Mouse (Mus musculus): ENCODE data around the gene Pced1b. TPM values are rescaled to one million over a fixed set of nuclear protein-coding genes. Genes with fewer than 3 reads are reported as not detected.

Gene Pced1b
- polyA plus RNA-seq, 1 experiment = 8.3 TPM

DNA sequence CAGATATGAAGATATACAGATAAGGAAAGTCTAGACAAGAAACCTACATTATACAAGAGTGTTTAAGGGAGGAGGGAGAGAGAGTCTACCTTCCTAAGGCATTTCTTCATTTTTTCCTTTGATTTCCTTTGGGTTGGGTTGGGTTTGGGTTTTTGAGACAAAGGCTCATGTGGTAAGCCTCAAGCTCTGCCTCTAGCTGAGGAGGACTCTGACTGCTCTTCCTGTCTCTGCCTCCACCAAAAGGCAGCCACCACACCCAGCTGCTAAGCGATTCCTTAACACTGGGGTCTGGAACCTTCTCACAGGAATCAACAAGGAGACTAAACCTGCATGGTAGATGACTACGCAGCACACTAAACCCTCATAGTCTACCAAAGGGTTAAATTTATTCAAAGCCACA is 143.9 kb downstream of the Pced1b start:
- H3K4me3 ChIP-seq (ENCODE audit: control insufficient read depth, low read depth, low read length) = no peak overlapping the region
- H3K36me3 ChIP-seq (ENCODE audit: control insufficient read depth, insufficient read depth, low read length) = no peaks in the 10 kb centered on the region
- TF ChIP-seq POLR2A (IDR thresholded peaks at IDR 0.05; ENCODE audit: control insufficient read depth, low read depth, low read length) (no peak), CTCF (IDR thresholded peaks at IDR 0.05; ENCODE audit: control insufficient read depth, insufficient read depth, insufficient replicate concordance, low read depth, low read length) (no peak)
- H3K27me3 ChIP-seq (ENCODE audit: control insufficient read depth, insufficient read depth, low read length) = no peaks in the 10 kb centered on the region
- no peak overlapping the region for H3K27ac ChIP-seq (ENCODE audit: control insufficient read depth, insufficient read depth, low read depth, low read length)
- H3K4me1 ChIP-seq (ENCODE audit: control insufficient read depth, insufficient read depth, low read length) = peaks cover 5% of the 10 kb centered on the region

GRCm38 (mm10) chr15:97391436-97391835 is 144.5 kb downstream of the Pced1b start:
- no peak overlapping the region for H3K27ac ChIP-seq (ENCODE audit: control insufficient read depth, insufficient read depth, low read depth, low read length)
- peaks cover 5% of the 10 kb centered on the region for H3K4me1 ChIP-seq (ENCODE audit: control insufficient read depth, insufficient read depth, low read length)
- no peaks in the 10 kb centered on the region for H3K27me3 ChIP-seq (ENCODE audit: control insufficient read depth, insufficient read depth, low read length)
- TF ChIP-seq POLR2A (IDR thresholded peaks at IDR 0.05; ENCODE audit: control insufficient read depth, low read depth, low read length) = no peak
- no peak for TF ChIP-seq CTCF (IDR thresholded peaks at IDR 0.05; ENCODE audit: control insufficient read depth, insufficient read depth, insufficient replicate concordance, low read depth, low read length)
- H3K4me3 ChIP-seq (ENCODE audit: control insufficient read depth, low read depth, low read length) = no peak overlapping the region
- H3K36me3 ChIP-seq (ENCODE audit: control insufficient read depth, insufficient read depth, low read length) = no peaks in the 10 kb centered on the region

- Histone ChIP-seq H3K27me3 (ENCODE audit: control insufficient read depth, insufficient read depth, low read length) (no peaks in the 10 kb centered on the region), H3K4me1 (ENCODE audit: control insufficient read depth, insufficient read depth, low read length) (peaks cover 5% of the 10 kb centered on the region), H3K27ac (ENCODE audit: control insufficient read depth, insufficient read depth, low read depth, low read length) (no peak overlapping the region), H3K36me3 (ENCODE audit: control insufficient read depth, insufficient read depth, low read length) (no peaks in the 10 kb centered on the region), H3K4me3 (ENCODE audit: control insufficient read depth, low read depth, low read length) (no peak overlapping the region)
- no peak for TF ChIP-seq CTCF (IDR thresholded peaks at IDR 0.05; ENCODE audit: control insufficient read depth, insufficient read depth, insufficient replicate concordance, low read depth, low read length)
- TF ChIP-seq POLR2A (IDR thresholded peaks at IDR 0.05; ENCODE audit: control insufficient read depth, low read depth, low read length) = no peak
Measured at GRCm38 (mm10) chr15:97394561-97394960, 147.7 kb downstream of the Pced1b start.

DNA sequence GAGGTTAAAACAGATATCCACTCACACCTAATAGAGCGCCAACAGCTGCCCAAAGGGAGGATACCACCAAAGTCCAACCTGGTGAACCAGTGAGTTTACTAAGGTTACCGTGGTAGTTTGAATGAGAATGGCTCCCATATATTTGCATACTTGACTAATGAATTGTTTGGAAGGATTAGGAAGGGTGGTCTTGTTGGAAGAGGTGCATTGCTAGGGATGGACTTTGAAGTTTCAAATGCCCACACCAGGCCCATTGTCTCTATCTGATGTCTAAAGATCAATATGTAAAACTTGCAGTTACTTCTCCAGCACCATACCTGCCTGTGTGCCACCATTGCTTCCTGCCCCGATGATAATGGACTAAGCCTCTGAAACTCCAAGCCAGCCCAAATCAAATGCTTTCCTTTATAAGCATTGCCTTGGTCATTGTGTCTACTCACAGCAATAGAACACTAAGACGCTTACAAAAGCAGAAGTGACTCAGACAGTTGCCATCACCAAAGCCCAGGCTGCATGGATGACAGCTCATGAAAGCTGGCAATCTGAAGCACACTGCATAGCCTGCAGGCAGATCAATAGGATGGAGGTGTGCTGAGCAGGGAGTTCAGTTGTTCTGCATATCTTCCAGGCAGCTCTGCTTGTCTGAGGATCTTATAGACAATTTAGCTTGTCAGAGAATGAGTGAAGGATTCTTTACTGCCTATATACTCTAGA is 149.8 kb downstream of the Pced1b start:
- Histone ChIP-seq H3K4me3 (ENCODE audit: control insufficient read depth, low read depth, low read length) (no peak overlapping the region), H3K4me1 (ENCODE audit: control insufficient read depth, insufficient read depth, low read length) (peaks cover 5% of the 10 kb centered on the region), H3K27ac (ENCODE audit: control insufficient read depth, insufficient read depth, low read depth, low read length) (no peak overlapping the region), H3K27me3 (ENCODE audit: control insufficient read depth, insufficient read depth, low read length) (no peaks in the 10 kb centered on the region), H3K36me3 (ENCODE audit: control insufficient read depth, insufficient read depth, low read length) (no peaks in the 10 kb centered on the region)
- TF ChIP-seq POLR2A (IDR thresholded peaks at IDR 0.05; ENCODE audit: control insufficient read depth, low read depth, low read length) (no peak), CTCF (IDR thresholded peaks at IDR 0.05; ENCODE audit: control insufficient read depth, insufficient read depth, insufficient replicate concordance, low read depth, low read length) (no peak)

DNA sequence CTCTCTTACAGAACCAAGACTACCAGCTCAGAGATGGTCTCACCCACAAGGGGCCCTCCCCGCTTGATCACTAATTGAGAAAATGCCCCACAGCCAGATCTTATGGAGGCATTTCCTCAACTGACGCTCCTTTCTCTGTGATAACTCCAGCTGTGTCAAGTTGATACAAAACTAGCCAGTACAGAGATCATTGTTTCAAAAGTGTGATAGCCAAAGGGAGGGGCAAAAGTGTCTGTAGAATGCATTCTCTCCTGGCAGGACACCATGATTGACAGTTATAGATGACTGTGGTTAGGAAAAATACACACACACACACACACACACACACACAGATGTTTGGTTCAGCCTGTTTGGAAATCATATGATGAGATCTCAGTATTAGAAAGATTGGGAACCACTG is 150.9 kb downstream of the Pced1b start:
- Histone ChIP-seq H3K27ac (ENCODE audit: control insufficient read depth, insufficient read depth, low read depth, low read length) (no peak overlapping the region), H3K4me1 (ENCODE audit: control insufficient read depth, insufficient read depth, low read length) (peaks cover 5% of the 10 kb centered on the region), H3K27me3 (ENCODE audit: control insufficient read depth, insufficient read depth, low read length) (no peaks in the 10 kb centered on the region), H3K4me3 (ENCODE audit: control insufficient read depth, low read depth, low read length) (no peak overlapping the region), H3K36me3 (ENCODE audit: control insufficient read depth, insufficient read depth, low read length) (no peaks in the 10 kb centered on the region)
- TF ChIP-seq POLR2A (IDR thresholded peaks at IDR 0.05; ENCODE audit: control insufficient read depth, low read depth, low read length) (no peak), CTCF (IDR thresholded peaks at IDR 0.05; ENCODE audit: control insufficient read depth, insufficient read depth, insufficient replicate concordance, low read depth, low read length) (no peak)

DNA sequence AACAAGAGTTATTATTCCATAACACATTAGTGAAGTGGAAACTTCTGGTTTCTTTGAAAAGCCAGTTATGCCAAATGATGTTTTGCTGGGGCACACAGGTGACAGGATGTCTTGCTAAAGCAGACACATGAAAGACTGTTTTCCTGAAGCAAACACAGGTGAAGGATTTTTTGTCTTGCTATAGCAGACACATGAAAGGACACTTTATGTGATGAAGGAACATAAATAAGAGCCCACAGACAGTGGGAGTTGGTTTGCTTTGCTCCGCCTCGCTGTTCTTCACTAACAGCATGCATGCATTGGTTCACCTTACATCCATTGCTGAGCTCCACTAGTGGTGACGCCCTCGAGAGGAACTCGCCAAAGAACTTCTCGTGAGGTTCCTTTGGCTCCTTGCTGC is 154.0 kb downstream of the Pced1b start:
- Histone ChIP-seq H3K27ac (ENCODE audit: control insufficient read depth, insufficient read depth, low read depth, low read length) (no peak overlapping the region), H3K36me3 (ENCODE audit: control insufficient read depth, insufficient read depth, low read length) (no peaks in the 10 kb centered on the region), H3K27me3 (ENCODE audit: control insufficient read depth, insufficient read depth, low read length) (no peaks in the 10 kb centered on the region), H3K4me1 (ENCODE audit: control insufficient read depth, insufficient read depth, low read length) (no peaks in the 10 kb centered on the region), H3K4me3 (ENCODE audit: control insufficient read depth, low read depth, low read length) (no peak overlapping the region)
- no peak for TF ChIP-seq POLR2A (IDR thresholded peaks at IDR 0.05; ENCODE audit: control insufficient read depth, low read depth, low read length)
- TF ChIP-seq CTCF (IDR thresholded peaks at IDR 0.05; ENCODE audit: control insufficient read depth, insufficient read depth, insufficient replicate concordance, low read depth, low read length) = no peak

DNA sequence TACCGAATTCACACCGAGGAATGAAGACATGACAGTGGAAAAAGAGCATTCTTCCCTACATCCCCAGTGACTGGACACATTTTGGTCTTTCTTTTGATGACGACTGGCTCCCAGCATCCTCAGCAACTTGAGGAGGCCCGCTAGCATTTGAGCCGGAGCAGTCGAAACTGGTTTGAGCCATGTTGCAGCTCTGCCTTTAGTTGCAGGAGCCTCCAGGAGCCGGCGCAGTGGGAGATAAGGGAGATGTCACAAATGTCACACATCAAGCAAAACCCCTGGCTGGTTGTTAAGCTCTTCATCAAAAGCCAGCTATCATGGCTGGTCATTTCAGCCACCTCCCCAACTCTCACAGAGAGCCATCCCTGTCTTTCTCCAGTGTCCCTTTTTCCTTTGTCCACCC is 157.6 kb downstream of the Pced1b start:
- Histone ChIP-seq H3K4me1 (ENCODE audit: control insufficient read depth, insufficient read depth, low read length) (no peaks in the 10 kb centered on the region), H3K27ac (ENCODE audit: control insufficient read depth, insufficient read depth, low read depth, low read length) (no peak overlapping the region), H3K36me3 (ENCODE audit: control insufficient read depth, insufficient read depth, low read length) (no peaks in the 10 kb centered on the region), H3K4me3 (ENCODE audit: control insufficient read depth, low read depth, low read length) (no peak overlapping the region), H3K27me3 (ENCODE audit: control insufficient read depth, insufficient read depth, low read length) (no peaks in the 10 kb centered on the region)
- TF ChIP-seq CTCF (IDR thresholded peaks at IDR 0.05; ENCODE audit: control insufficient read depth, insufficient read depth, insufficient replicate concordance, low read depth, low read length) (no peak), POLR2A (IDR thresholded peaks at IDR 0.05; ENCODE audit: control insufficient read depth, low read depth, low read length) (no peak)

Data from testis, adult 2 months (tissue).